Mouse (Mus musculus): ENCODE results near the gene Pcp2. TPM values are rescaled to one million over a fixed set of nuclear protein-coding genes. Genes with fewer than 3 reads are reported as not detected.
A peak's percentile ranks its signal among the peaks of the same experiment; 100 is the strongest.

The Pcp2 gene
- polyA plus RNA-seq (2015; fragmentation: Nextera tagmentation; extraction: Ambion mirVana): 0.17 and 0.35 TPM in 2 replicates

DNA sequence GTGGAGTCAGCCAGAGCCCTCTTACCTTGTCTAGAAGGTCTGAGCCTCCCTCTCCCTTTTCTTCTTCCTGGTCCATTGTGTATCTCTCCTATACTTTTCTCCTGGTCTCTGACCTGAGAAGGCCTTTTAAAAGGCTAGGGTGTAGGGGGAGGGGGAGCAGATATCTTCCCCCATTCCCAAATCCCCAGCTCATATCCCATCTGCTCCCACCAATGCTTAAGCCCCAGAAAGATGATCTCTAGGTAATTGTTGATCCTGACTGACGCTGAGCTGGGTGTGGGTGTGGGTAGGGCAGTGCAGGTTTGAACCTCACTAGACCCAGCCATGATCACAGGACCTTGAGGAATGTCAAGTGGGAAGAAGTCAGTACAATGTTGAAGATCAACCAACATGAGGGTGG is at the start of gene Pcp2:
TSS of gene Pcp2 (minus strand) at position 101 of the 400 bp plus-strand sequence.
- no peak for ATAC-seq
- peaks cover 10% of the 10 kb centered on the region for H3K4me1 ChIP-seq
- H3K4me2 ChIP-seq: no peak within 1 kb of the TSS
- peaks cover 15% of the 10 kb centered on the region for H3K27me3 ChIP-seq
- WGBS: 57% methylated on average over 1 of the region's 1 CpGs
- no peak within 1 kb of the TSS for H3K27ac ChIP-seq
- H3K36me3 ChIP-seq (ENCODE audit: poor library complexity, severe bottlenecking): no peaks in the 10 kb centered on the region
- no peak within 1 kb of the TSS for H3K4me3 ChIP-seq
- H3K9ac ChIP-seq: no peak within 1 kb of the TSS
- H3K9me3 ChIP-seq (replicated peaks): no peaks in the 10 kb centered on the region

GRCm38 (mm10) chr8:3674671-3675070 is 49.3 kb upstream of the Pcp2 start:
- H3K9me3 ChIP-seq (replicated peaks): 0 out of 2 replicates have a peak, but pooled peaks cover 3% of the 10 kb centered on the region
- H3K4me3 ChIP-seq: no peak overlapping the region
- no peak for ATAC-seq
- no peak overlapping the region for H3K4me2 ChIP-seq
- no peaks in the 10 kb centered on the region for H3K27me3 ChIP-seq
- no peak overlapping the region for H3K27ac ChIP-seq
- H3K36me3 ChIP-seq (ENCODE audit: poor library complexity, severe bottlenecking): peaks cover 10% of the 10 kb centered on the region
- no peak overlapping the region for H3K9ac ChIP-seq
- WGBS: 58% methylated on average over 3 of the region's 3 CpGs
- peaks cover 26% of the 10 kb centered on the region for H3K4me1 ChIP-seq

GRCm38 (mm10) chr8:3671980-3672491 is 46.7 kb upstream of the Pcp2 start, which contains the start of gene Fcor:
Fcor (minus strand) TSS chr8:3672362.
- no peaks in the 10 kb centered on the region for H3K36me3 ChIP-seq (ENCODE audit: poor library complexity, severe bottlenecking)
- peak within 1 kb of the TSS; percentile 44 for H3K27ac ChIP-seq
- peak; percentile 89 for ATAC-seq
- no peaks in the 10 kb centered on the region for H3K9me3 ChIP-seq (replicated peaks)
- peak within 1 kb of the TSS; percentile 71 for H3K9ac ChIP-seq
- no peaks in the 10 kb centered on the region for H3K27me3 ChIP-seq
- H3K4me1 ChIP-seq: peaks cover 7% of the 10 kb centered on the region
- peak within 1 kb of the TSS; percentile 62 for H3K4me2 ChIP-seq
- under 1% methylated on average over 23 of the region's 23 CpGs for WGBS
- peak within 1 kb of the TSS; percentile 52 for H3K4me3 ChIP-seq

DNA sequence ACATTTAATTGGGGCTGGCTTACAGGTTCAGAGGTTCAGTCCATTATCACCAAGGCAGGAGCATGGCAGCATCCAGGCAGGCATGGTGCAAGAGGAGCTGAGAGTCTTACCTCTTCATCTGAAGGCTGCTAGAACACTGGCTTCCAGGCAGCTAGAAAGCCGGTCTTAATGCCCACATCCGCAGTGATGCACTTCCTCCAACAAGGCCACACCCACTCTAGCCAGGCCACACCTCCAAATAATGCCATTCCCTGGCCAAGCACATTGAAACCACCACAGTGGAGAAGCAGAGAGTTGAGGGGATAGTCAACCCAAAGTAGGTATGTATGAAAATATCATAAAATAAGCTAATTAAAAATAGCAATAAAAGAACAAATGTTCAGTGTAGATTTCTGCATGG is 45.0 kb upstream of the Pcp2 start:
- no peak overlapping the region for H3K9ac ChIP-seq
- no peak overlapping the region for H3K4me2 ChIP-seq
- no peak overlapping the region for H3K4me3 ChIP-seq
- H3K9me3 ChIP-seq (replicated peaks): no peaks in the 10 kb centered on the region
- H3K27me3 ChIP-seq: no peaks in the 10 kb centered on the region
- H3K27ac ChIP-seq: no peak overlapping the region
- H3K4me1 ChIP-seq: peaks cover 6% of the 10 kb centered on the region
- 80% methylated on average over 2 of the region's 2 CpGs for WGBS
- H3K36me3 ChIP-seq (ENCODE audit: poor library complexity, severe bottlenecking): no peaks in the 10 kb centered on the region
- ATAC-seq: no peak

- H3K9me3 ChIP-seq (replicated peaks): no peaks in the 10 kb centered on the region
- WGBS: 77% methylated on average over 6 of the region's 6 CpGs
- no peak within 1 kb of the TSS for H3K4me3 ChIP-seq
- H3K36me3 ChIP-seq (ENCODE audit: poor library complexity, severe bottlenecking): no peaks in the 10 kb centered on the region
- ATAC-seq: no peak
- H3K27me3 ChIP-seq: no peaks in the 10 kb centered on the region
- no peak within 1 kb of the TSS for H3K9ac ChIP-seq
- no peak within 1 kb of the TSS for H3K4me2 ChIP-seq
- no peak within 1 kb of the TSS for H3K27ac ChIP-seq
- no peaks in the 10 kb centered on the region for H3K4me1 ChIP-seq
Measured at GRCm38 (mm10) chr8:3665507-3665906, 40.2 kb upstream of the Pcp2 start, which contains the start of gene Mcemp1. Mcemp1 (plus strand) TSS chr8:3665754.

DNA sequence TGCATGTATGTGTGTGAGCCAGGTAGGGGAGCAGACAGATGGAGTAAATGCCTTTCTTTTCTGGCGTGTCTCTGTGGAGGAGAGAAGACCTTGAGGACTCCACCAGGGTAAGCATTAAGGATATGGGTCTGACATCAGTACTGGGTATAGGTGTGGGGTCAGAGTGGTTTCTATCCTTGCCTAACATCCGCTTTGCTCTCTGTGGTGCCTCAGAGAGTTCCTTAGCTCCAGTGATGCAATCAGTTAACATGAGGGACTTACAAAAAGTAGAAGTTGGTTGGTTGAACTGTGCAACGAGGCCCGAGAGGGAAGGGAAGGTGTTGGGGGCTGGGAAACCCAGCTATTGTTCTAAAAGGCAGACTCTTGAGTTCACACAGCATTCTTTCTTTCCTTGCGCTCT is 39.1 kb upstream of the Pcp2 start:
- no peaks in the 10 kb centered on the region for H3K4me1 ChIP-seq
- H3K9ac ChIP-seq: no peak overlapping the region
- ATAC-seq: no peak
- no peaks in the 10 kb centered on the region for H3K9me3 ChIP-seq (replicated peaks)
- no peak overlapping the region for H3K4me2 ChIP-seq
- no peaks in the 10 kb centered on the region for H3K36me3 ChIP-seq (ENCODE audit: poor library complexity, severe bottlenecking)
- H3K27me3 ChIP-seq: no peaks in the 10 kb centered on the region
- WGBS: 58% methylated on average over 4 of the region's 5 CpGs
- no peak overlapping the region for H3K4me3 ChIP-seq
- H3K27ac ChIP-seq: no peak overlapping the region

GRCm38 (mm10) chr8:3660889-3661288 is 35.5 kb upstream of the Pcp2 start:
- 87% methylated on average over 8 of the region's 8 CpGs for WGBS

DNA sequence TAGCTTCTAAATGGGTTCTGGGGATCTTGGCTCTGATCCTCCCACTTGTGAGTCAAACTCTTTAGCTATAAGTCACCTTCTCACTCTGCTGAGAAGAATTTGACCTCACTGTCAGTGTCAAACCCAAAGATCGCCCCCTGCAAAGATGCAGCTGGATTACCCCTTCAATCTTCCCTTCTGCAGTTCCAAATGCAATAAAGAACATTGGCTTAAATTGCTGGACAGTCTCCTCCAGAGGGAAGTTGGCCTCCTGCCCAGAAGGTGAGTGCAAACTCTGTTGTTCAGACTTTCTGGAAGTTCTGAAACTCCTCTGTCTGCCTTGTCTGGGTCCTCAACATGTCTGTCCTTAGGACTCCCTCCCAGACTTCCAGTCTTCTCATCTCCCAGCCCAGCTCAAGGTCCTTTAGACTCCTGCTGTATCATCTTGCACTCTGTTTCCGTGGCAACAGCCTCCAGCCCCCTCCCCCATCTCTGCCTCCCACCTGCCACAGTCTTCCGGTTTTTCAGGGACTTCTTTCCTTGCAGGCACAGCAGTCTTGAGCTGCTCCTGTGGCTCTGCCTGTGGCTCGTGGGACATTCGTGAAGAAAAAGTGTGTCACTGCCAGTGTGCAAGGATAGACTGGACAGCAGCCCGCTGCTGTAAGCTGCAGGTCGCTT is 31.5 kb upstream of the Pcp2 start:
- H3K9me3 ChIP-seq (replicated peaks): no peaks in the 10 kb centered on the region
- H3K4me3 ChIP-seq: no peak overlapping the region
- peak; percentile 50; the same call in 1 of the 2 replicates for ATAC-seq
- 21% methylated on average over 7 of the region's 7 CpGs for WGBS
- H3K4me1 ChIP-seq: peaks cover 10% of the 10 kb centered on the region
- peak overlapping the region; percentile 31; the same call in 1 of the 2 replicates for H3K9ac ChIP-seq
- peak overlapping the region; percentile 31 for H3K4me2 ChIP-seq
- H3K36me3 ChIP-seq (ENCODE audit: poor library complexity, severe bottlenecking): no peaks in the 10 kb centered on the region
- no peaks in the 10 kb centered on the region for H3K27me3 ChIP-seq
- no peak overlapping the region for H3K27ac ChIP-seq

More at GRCm38 (mm10) chr8:3660889-3661288, 35.5 kb upstream of the Pcp2 start:
- no peaks in the 10 kb centered on the region for H3K36me3 ChIP-seq (ENCODE audit: poor library complexity, severe bottlenecking)
- no peak overlapping the region for H3K9ac ChIP-seq
- H3K27ac ChIP-seq: no peak overlapping the region
- no peaks in the 10 kb centered on the region for H3K9me3 ChIP-seq (replicated peaks)
- H3K27me3 ChIP-seq: no peaks in the 10 kb centered on the region
- ATAC-seq: no peak
- no peak overlapping the region for H3K4me3 ChIP-seq
- no peak overlapping the region for H3K4me2 ChIP-seq
- H3K4me1 ChIP-seq: peaks cover 10% of the 10 kb centered on the region

GRCm38 (mm10) chr8:3655526-3655925 is 30.2 kb upstream of the Pcp2 start, which contains the start of gene Retn:
Retn (plus strand) TSS chr8:3655770.
- whole genome bisulfite sequencing: 76% methylated on average over 3 of the region's 3 CpGs
- peaks cover 10% of the 10 kb centered on the region for H3K4me1 ChIP-seq
- ATAC-seq: no peak

GRCm38 (mm10) chr8:3654726-3655508 is 29.6 kb upstream of the Pcp2 start:
- Histone ChIP-seq H3K9ac (no peak overlapping the region), H3K4me3 (no peak overlapping the region), H3K36me3 (ENCODE audit: poor library complexity, severe bottlenecking) (no peaks in the 10 kb centered on the region), H3K27me3 (no peaks in the 10 kb centered on the region), H3K27ac (no peak overlapping the region), H3K4me1 (peaks cover 10% of the 10 kb centered on the region), H3K9me3 (replicated peaks) (no peaks in the 10 kb centered on the region), H3K4me2 (no peak overlapping the region)
- 78% methylated on average over 11 of the region's 11 CpGs for WGBS
- ATAC-seq: no peak

More at GRCm38 (mm10) chr8:3655526-3655925, 30.2 kb upstream of the Pcp2 start, which contains the start of gene Retn:
- no peaks in the 10 kb centered on the region for H3K27me3 ChIP-seq
- no peak within 1 kb of the TSS for H3K27ac ChIP-seq
- H3K36me3 ChIP-seq (ENCODE audit: poor library complexity, severe bottlenecking): no peaks in the 10 kb centered on the region
- no peak within 1 kb of the TSS for H3K4me2 ChIP-seq
- H3K9ac ChIP-seq: no peak within 1 kb of the TSS
- H3K4me3 ChIP-seq: no peak within 1 kb of the TSS
- H3K9me3 ChIP-seq (replicated peaks): no peaks in the 10 kb centered on the region

DNA sequence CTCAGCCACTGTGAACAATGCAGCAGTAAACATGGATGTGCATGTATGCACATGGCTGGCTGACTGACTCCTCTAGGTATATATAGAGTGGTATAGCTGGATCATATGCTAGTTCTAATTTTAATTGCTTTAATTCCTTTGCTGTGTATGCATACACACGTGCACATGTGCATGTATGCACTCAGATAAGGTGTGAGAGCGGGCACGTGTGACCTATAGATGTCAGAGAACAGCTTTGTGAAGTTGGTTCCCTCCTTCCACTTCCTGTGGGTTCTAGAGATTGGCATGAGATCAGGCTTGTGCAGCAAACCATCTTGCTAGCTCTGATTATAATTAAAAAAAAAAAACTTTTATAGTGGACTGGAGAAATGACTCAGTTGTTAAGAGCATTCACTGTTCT is 27.5 kb upstream of the Pcp2 start:
- Histone ChIP-seq H3K4me1 (peaks cover 10% of the 10 kb centered on the region), H3K4me2 (no peak overlapping the region), H3K27ac (no peak overlapping the region), H3K36me3 (ENCODE audit: poor library complexity, severe bottlenecking) (no peaks in the 10 kb centered on the region), H3K9me3 (replicated peaks) (no peaks in the 10 kb centered on the region), H3K9ac (no peak overlapping the region), H3K27me3 (no peaks in the 10 kb centered on the region), H3K4me3 (no peak overlapping the region)
- 67% methylated on average over 3 of the region's 3 CpGs for WGBS
- ATAC-seq: no peak

DNA sequence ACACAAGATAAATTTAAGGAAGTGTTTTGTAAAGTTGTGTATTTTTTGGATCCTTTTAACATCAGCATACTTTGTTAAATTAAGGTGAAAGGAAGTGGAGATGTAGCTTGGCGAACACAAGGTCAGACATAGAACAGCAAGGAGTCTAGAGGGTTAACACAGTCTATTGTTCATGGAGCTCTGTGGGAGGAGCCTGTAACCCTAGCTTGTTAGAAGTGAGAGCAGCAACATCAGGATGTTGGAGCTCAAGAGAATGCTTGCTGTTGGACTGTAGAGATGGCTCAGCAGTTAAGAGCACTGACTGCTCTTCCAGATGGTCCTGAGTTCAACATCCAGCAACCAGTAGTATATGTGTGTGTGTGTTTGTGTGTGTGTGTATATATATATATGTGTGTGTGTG is 23.6 kb upstream of the Pcp2 start:
- no peaks in the 10 kb centered on the region for H3K27me3 ChIP-seq
- H3K4me3 ChIP-seq: no peak overlapping the region
- no peaks in the 10 kb centered on the region for H3K4me1 ChIP-seq
- no peaks in the 10 kb centered on the region for H3K36me3 ChIP-seq (ENCODE audit: poor library complexity, severe bottlenecking)
- ATAC-seq: no peak
- H3K27ac ChIP-seq: no peak overlapping the region
- H3K9ac ChIP-seq: no peak overlapping the region
- no peaks in the 10 kb centered on the region for H3K9me3 ChIP-seq (replicated peaks)
- H3K4me2 ChIP-seq: no peak overlapping the region
- WGBS: 35% methylated on average over 1 of the region's 1 CpGs

Measured in forebrain, embryonic 13.5 days (tissue).